Mouse (Mus musculus): ENCODE data around the gene Sulf2. TPM values are rescaled to one million over a fixed set of nuclear protein-coding genes. Genes with fewer than 3 reads are reported as not detected.

The Sulf2 gene
- total RNA-seq, 2 experiments from 2014 or later, result 84.5 to 88.7 TPM

DNA sequence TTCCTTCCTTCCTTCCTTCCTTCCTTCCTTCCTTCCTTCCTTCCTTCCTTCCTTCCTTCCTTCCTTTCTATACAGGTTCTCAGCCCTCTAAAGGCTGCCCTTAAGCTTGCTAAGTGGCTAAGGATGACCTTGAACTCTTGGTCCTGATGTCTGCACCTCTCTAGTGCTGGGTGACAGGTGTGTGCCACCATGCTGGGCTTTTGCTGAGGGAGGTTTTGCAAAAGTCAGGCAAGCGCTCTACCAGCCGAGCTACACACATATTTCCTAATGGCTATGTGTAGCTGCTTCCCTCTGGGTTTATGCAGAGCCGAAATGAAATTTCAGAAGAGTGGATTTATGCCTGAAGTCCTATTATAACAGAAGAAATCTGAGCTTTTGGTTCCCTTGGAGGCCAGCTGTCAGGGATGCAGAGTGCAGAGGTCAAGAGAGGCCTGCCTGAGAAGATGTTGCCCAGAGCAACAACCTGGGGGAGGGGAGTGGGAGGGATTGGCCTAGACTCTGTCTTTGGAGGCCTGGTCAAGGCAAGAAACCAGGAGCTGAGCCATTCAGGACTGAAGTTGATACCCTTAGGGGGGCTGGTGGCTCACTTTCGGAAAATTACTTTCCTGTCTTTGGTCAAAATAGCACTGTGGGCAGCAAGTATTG is 24.1 kb upstream of the Sulf2 start:
- DNase-seq, result peak in 1 of 2 experiments; percentile 55
- intact Hi-C loops (cut with DNase I), result no loop called here

DNA sequence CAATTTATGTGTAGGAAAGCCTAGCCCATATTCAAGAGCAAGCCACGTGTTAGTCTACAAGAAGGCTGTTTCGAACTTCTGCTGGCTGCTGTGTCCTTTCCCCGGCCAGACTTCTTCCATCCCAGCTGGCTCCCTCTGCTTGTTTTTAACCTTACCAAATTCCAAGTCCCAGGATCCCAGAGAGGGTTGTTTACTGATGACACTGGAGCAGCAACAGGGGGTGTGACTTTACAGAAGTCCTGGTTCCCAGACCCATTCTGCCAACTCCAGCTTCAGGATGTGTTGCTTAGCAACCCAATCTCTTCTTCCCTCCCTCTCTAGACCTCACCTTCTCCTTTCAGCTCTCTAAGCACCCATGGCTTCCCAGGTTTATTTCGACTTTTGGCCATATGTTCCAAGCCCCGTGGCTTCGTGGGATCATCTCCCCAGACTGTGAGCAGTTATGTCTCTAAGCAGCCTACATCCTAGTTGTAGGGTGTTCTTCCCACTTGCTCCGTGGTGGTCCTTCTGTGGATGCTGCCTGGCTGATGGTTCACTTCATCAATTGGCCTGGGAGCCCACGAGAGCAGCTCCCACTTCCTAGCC is 20.2 kb upstream of the Sulf2 start:
- DNase-seq, result no peak
- intact Hi-C loops (cut with DNase I), result no loop called here

DNA sequence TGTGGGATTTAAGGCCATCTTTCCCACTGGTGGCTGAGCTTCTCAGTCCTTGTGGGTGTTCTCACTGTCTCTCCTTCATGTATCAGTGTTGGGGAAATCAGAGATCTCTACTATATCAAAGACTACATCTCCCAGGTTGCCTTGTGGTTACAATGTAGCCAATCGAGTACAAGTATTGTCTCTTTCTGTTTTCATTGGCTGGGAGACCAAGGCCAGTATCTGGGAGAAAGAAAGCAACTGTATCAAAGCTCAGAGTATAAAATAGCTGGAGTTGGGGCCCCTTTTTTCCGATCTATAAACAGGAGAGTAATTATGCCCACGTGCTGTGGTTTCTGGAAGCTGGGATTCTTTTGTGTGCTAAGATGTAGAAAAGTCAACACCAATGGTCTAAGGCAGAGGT is 19.7 kb upstream of the Sulf2 start:
- intact Hi-C loops (cut with DNase I), result no loop called here
- no peak for DNase-seq

DNA sequence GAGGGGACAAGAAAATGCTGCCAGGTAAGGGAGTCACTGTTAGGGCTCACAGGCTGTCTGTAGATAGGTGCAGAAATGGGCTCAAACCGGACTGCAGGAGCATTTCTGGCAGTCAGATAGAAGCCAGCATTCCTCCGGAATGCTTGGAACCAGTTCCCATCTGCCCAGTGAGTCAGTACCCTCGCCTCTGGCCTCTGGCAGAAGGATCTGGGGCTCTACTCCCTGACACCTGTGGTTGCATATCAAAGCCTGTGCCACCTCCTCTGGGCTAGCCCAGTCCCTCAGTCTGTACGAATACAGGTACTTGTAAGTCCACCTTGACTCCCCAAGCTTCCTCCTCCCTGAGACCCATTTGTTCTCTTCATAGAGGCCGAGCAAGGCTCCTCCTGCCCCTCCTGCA is 17.7 kb upstream of the Sulf2 start:
- DNase-seq, result no peak
- intact Hi-C loops (cut with DNase I), result no loop called here

DNA sequence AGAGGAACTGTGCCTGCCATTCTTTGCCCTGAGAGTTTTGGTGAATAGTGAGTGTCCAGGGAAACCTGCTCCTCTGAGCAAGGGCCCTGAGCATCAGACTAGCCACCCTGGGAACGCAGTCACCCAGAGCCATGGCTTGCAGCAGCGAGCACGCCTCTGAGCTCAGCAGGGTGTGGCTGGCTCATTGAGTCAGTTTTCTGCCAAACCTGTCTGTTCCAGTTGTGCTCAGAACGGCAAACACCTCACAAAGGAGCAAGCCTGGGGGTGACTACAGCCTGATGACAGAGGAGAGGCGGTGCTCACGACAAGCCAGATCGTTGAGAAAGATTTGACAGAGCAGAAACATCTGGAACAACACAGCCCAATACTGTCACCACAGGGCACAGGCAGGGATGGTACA is 14.7 kb upstream of the Sulf2 start:
- intact Hi-C loops (cut with DNase I), result no loop called here
- DNase-seq, result no peak

DNA sequence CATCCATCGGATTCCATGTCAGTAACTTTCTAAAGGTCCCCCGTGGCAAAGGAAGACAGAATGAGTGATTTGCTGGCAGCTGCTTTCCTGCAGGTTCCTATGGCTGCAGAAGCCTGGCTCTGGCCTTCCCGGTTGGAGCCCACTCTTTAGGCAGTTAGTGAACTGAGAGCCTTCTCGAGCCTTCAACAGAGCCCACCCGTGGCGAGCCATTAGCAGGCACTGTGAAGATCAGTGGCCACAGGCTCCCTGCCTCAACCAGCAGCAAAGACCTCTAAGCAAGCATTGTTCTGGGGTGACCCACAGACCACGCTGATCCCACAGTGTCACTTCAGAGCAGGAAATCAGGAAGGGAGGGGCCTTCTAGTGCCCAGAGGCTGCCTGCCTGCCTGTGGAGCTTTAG is 13.4 kb upstream of the Sulf2 start:
- no peak for DNase-seq
- intact Hi-C loops (cut with DNase I), result no loop called here

DNA sequence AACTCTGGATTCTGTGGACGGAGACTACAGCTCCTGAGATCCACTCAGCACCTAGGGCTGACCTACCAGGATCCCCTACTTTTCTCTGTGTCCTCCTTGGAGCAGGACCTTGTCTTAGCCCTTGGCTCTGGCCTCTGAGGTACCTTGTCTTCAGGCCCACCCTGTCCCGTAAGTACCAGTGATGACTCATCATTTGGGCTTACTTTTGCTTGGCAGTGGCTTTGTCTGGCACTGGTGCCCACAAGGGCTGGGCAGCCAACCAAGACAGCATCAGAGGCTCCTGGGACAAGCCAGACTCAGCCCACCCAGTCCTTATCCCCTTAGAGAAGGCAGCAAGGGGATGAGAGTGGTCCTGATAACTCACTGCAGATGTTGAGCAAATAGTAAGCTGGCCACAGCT is 11.9 kb upstream of the Sulf2 start:
- intact Hi-C loops (cut with DNase I), result no loop called here
- no peak for DNase-seq

DNA sequence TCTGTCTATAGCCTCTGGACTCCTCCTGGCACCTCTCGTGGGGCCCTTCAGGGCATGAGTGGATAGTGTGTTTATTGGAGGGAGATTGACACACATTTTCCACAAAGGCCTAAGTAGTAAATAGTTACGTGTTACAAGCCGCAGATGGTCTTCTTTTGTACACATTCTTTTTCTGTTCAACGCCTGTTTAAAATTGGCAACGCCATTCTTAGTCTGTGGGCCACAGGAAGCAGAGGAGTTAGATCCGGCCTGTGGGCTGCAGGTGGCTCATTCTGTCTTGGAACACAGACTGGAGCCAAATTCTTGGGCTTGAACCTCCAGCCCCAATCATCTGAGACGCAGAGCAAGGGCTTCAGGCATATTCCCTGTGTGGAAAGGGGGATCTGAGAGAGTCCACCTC is 9.9 kb upstream of the Sulf2 start:
- intact Hi-C loops (cut with DNase I), result no loop called here

DNA sequence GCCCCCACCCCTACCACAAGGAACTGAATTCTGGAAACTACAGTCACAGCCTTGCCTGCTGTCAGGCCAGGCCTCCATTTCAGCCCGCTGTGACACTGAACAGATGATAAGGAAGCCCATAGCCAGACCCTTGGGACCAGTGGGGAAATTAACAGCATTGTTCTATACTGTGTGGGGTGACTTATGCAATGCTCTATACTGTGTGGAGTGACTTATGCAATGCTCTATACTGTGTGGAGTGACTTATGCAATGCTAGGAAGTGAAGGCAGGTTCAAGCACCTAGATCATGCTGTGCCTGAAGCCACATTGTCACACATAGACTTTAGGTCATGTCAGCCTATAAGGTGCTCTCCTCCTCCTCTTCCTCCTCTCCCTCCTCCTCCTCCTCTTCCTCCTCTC is 9.1 kb upstream of the Sulf2 start:
- intact Hi-C loops (cut with DNase I), result no loop called here
- DNase-seq, result no peak

More for the DNA sequence above, 9.9 kb upstream of the Sulf2 start:
- no peak for DNase-seq

DNA sequence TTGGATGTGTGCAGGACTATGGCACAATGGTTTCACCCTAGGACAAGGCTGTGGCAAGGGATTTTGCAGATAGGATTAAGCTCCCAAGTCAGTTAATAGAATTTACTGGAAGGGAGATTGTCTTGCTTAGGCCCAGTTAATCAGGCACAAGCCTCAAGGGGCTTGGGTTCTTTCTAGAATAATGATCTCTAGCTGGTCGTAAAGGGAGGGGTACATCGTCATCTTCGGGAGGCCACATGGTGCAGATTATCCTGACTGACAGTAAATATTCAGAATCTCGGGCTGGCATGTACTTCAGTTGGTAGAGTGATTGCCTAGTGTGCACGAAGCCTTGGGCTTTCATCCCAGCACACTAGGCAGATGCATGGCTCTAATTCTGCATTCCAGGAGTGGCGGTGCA is 8.5 kb upstream of the Sulf2 start:
- no peak for DNase-seq
- intact Hi-C loops (cut with DNase I), result no loop called here

DNA sequence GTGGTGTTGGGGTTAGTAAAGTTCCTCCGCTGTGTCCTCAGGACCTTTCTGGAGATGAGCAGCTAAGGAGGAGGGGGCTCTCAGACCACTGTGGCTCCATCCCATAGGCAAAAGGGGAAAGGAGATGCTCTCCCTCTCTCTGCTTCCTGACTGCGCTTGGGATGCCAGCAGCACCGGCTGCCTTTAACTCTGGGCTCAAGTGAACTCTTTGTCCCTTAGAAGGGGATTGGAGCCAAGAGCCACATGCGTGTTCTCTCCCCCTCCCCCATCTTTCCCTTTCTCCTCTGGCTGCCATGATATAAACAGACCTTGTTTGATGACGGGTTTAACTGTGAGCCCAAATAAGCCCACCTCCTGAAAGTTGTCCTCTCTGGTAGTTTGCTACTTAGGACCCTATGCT is 7.8 kb upstream of the Sulf2 start:
- DNase-seq, result no peak
- intact Hi-C loops (cut with DNase I), result no loop called here

DNA sequence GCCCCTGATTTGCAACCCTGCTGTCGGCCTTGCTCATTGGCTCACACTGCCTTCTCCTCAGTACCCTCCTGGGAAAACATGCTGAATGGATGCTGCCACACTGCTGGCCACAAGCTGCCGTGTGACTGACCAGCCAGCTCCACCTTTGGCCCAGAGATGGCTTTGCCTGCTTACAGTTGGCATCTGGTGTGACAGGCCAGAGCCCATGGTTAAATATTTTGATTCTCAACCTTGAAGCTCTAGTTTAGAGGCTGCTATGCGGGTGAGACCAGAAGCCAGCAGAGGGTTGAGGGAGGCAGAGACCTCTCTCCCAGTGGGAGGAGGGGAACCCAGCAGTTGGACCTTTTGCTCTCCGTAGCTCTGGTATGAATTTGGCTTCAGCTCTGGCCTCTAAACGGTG is 6.7 kb upstream of the Sulf2 start:
- no peak for DNase-seq
- intact Hi-C loops (cut with DNase I), result no loop called here

DNA sequence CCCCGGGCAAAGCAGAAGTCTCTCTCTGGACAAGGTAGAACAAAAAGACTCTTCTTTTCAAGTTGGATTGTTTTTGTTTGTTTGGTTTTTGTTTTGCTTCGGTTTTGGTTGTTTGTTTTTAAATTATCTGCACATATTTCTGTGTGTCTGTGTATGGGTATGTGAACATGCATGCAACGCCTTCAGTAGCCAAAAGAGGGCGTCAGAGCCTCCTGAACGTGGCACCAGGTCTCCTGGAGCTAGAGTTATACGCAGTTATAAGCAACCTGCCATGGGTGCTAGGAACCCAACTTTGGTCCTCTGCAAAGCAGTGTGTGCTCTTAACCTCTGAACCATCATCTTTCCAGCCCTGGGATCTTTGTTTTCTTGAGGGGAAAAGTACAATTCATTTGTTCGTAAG is 3.8 kb upstream of the Sulf2 start:
- intact Hi-C loops (cut with DNase I), result loop anchor here (5.0 kb wide), 1 partner anchor 178 kb away; no protein-coding TSS in a partner anchor
- DNase-seq, result no peak

DNA sequence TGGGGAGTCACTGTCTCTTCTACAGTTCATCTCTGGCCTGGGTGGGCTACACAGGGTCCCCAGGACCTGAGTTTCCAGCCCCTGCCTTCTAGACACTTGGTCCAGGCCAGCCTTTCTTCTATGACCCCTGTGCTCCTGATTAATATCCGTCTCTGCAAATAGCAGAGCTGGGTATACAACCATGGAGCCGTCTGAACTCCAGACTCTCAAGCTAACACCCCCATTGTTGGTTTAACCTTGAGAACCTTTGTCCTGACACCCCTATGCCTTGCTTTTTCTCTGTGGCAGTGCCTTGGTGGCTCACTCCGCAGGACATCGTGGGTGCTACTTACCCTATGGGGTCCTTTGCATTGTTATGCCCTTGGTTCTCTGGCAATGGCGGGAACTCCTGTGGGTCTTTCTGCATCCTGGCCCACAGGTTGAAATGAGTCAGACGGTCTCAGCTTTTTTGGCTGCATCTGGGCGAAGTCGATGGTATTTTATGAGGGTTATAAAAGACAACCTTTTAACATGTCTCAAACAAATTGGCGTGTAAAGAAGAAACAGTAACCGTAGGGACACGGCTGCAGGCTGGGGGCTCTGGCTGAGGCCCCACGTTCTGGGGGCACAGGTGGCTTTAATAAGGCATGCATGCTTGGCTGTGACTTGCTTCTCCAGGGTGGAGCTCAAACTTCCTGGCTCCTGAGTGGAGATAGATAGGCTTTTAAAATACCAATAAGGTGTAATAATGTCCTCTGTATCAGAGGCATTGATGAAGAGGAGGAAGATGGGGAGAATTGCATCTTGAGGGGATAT is 2.5 kb upstream of the Sulf2 start:
- intact Hi-C loops (cut with DNase I), result loop anchor here (5.0 kb wide), 1 partner anchor 179 kb away; no protein-coding TSS in a partner anchor

DNA sequence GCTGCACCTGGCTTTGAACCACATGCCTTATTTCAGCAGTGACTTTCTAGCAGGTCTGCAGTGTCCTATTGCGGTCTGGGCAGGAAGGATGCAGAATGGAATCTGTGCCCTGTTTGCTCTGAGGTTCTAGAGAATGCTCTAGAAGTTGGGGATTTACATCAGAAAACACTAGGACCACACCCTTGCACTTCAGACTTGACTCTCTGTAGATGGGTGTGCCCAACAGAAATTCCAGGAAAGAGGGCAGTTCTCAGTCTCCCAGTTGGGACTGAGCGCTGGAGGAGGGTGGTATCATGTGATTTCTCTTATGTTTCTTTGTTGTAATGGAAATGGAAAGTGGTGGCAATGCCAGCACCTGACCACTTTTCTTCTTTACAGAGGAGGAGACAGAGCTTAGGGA is 1.7 kb upstream of the Sulf2 start:
- intact Hi-C loops (cut with DNase I), result loop anchor here (5.0 kb wide), 1 partner anchor 180 kb away; no protein-coding TSS in a partner anchor

More for the DNA sequence above, 2.5 kb upstream of the Sulf2 start:
- no peak for DNase-seq

DNA sequence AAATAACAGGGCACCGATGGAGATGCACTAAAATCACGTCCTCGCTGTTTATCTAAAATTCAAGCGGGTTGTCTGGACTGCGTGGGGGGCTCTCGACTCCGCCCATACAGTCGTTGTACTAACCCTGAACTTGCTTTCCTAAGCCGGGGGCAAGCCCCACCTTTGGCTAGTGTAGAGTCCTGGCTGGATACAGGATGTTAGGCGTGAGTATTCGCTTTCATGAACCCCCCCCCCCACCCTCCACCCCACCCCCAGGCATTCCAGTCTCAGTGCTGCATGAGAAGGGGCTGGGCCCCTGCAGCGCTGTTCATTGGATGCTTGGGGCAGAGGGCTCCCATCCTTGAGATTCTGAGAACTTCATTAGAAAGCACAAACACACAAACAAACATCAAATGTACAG is 659 bp upstream of the Sulf2 start:
- DNase-seq, result no peak
- intact Hi-C loops (cut with DNase I), result loop anchor here (5.0 kb wide), 1 partner anchor 181 kb away; no protein-coding TSS in a partner anchor

More for the DNA sequence above, 1.7 kb upstream of the Sulf2 start:
- DNase-seq, result no peak

DNA sequence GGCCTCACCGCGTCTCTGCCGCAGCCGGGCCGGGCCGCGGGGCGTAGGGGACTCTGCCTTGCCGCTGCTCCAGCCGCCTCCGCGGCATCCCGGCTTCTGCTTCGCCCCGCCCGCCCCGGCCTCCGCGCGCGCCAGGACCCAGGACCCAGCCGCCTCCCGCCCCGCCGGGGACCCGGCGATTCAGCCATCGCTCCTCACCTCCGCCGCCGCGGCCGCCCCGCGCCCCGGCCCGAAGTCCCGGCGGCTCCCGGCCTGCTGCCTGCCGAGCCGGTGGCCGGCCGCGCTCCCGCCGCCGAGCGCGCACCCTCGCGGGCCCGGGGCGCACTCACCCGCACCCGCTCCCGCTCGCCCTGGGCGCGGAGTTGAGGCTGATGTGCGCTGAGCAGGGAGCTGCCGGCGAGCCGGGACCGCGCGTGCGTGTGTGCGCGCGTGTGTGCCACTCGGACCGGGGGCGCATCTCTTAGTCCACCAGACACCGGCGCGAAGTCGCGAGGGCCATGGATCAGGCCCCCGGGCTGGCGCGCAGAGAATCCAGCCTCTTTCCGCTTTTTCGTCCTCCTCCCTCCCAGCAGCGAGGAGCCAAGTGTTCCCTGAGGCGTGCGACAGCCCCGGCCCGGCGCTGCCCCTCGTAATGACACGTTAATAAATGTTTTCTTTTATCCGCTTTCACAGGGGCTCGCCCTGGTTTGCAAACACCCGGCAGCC is 562 bp downstream of the Sulf2 start:
- intact Hi-C loops (cut with DNase I), result loop anchor here (1.0 to 5.0 kb wide), 5 partner anchors 47 to 409 kb away; no protein-coding TSS in a partner anchor
- peak in 1 of 2 experiments; percentile 65 for DNase-seq

DNA sequence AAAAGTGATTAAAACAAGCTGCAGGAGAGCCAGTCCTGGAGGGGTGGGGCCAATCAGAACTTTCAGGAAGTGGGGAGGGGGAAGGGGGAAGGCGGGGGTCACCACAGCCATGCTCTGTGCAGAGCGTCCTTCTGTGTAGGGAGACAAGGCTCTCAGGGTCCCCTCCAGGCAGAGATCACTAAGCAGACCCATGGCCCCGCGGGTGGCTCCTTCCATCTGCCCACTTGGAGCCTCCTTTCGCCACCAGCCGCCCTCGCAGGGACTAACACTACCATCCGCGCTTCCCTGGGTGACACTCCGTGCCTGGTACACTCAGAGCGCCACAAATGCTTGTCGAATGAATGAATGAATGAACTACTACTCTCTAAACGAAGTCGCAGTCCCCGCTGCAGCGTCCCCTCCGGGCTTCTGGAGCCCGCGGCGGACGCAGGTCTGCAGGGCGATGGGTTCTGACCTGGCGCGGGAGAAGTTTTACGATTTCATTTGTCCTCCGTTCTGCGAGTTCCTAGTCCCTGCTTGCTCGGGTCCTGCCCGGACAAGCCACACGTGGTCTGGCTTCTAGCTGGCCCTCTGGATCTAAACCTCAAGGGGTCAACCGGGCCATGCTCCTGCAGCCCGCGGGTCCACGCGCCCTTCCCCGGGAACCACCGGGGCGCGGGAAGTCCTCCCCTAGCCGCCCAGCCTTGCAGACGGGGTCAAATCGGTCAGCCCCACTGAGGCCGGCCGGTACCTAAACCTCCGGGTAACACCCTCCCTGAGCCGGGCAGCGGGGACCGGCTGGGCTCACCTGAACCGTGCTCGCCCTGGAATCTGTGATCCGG is 1.4 kb downstream of the Sulf2 start:
- intact Hi-C loops (cut with DNase I), result loop anchor here (2.0 kb wide), 1 partner anchor 69 kb away; no protein-coding TSS in a partner anchor
- peak; percentile 61 for DNase-seq

DNA sequence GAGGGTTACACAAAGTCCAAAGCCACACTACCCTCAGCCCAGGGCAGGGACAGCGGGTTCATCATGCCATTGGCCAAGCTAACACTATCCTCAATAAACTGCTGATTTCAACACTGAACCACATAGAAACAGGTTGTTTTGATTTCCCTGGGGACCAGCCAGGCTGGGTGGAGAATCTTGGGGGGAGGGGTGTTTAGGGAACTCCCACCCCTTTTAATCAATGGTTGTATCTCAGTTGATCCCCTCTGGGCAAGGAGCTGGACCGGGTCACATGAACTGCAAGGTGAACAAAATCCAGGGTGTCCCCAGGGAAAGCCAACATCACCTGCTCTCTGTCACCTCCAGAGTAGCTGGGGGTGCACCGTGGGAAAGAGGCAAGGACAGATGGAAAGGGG is 2.1 kb downstream of the Sulf2 start:
- DNase-seq, result no peak
- intact Hi-C loops (cut with DNase I), result no loop called here

DNA sequence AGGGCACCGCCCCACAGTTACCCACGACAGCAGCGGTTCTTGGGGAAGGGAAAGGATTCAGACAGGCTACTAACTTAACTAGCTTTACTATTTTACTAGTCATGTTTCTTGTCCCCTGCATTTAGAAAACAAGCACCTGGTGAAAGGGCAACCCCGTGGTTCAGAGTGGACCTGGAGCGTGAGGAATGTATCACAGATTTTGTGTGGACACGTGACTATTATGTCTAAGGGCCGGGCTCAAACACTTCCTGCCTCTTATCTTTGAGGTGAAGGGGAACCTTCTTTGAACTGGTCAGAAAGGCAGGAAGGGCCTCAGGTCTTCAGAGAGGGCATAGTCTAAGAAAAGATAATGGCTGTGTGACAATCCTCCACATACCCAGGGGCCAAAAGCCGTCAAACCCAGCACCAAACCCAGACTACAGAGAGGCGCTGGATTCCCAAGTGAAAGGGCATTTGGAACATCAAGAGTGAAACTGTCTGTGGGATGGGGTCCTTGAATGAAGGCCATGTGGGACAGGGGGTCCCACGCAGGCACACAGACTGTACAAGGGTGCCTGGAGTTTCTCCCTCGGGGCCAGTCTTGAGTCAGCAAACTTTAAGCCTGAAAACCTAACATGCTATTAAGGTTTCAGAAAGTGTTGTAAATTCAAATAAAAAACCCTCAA is 2.6 kb downstream of the Sulf2 start:
- DNase-seq, result no peak
- intact Hi-C loops (cut with DNase I), result no loop called here
